Mouse (Mus musculus): ENCODE data around the gene Enpp3.

Gene Enpp3

DNA sequence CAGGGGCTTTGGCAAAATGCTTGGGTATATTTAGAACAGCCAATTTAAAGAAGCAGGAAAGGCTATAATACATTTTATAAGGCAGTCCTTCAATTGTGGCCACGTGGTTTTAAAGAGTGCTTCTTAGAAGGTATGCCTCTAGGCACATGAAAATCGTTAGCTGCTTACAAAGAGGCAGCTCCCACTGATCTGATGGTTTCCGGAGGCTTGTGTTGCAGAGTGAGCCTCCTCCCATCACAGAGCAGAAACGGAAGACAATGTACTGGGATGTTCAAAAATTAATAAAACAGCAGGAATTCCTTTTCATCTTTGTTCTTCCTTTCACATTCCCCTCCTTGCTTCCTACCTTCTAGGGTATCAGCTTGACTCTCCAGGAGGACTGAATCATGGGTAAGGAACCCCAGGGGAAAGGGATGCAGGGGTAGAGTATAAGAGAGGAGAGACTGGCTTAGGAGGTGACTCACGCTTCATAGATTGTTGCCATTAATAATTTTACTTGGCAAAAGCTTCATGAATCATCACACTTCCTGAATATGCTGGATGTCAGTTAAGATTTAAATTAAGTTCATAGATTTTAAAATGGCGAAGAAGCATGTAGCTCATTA, 77.4 kb downstream of the Enpp3 start:
- no peak for DNase-seq (ENCODE audit: low spot score in 2 of 2)

DNA sequence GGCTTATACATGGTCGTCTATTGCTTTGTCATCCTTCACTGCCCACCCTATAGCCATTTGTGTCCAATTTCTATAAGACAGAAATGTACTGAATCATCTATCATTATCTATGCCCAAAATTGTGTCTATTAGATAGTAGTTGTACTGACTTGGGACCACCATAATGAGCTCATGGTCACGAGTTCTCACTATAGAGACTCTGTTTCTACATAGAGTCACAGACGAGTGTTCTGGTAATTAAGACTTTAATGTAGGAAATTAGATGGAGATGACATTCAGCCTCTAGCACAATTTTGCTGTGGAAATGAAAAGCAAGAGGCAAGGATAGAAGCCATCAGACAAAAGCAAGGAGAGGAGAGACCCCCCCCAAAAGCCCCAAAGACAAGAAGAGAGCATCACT, 78.0 kb downstream of the Enpp3 start:
- DNase-seq (ENCODE audit: low spot score in 2 of 2), result no peak

DNA sequence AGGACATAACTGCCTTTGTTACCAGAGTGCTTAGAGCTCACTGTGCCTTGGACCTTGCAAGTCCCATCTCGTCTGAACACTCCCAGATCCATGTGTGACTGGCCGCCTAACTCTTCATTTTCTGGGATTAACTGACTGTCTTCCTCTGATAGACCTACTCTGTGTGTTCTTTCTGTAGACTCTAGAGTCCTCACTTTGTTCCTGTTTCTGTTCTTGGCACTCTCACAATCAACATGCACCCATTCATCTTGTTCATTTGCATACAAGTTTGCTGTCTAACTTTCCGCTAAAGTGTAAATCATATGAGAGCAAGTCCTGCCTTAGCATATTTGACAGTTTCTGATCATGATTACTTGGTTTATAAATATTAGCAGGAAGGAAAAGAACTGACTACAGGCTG, 79.4 kb downstream of the Enpp3 start:
- DNase-seq (ENCODE audit: low spot score in 2 of 2), result no peak

DNA sequence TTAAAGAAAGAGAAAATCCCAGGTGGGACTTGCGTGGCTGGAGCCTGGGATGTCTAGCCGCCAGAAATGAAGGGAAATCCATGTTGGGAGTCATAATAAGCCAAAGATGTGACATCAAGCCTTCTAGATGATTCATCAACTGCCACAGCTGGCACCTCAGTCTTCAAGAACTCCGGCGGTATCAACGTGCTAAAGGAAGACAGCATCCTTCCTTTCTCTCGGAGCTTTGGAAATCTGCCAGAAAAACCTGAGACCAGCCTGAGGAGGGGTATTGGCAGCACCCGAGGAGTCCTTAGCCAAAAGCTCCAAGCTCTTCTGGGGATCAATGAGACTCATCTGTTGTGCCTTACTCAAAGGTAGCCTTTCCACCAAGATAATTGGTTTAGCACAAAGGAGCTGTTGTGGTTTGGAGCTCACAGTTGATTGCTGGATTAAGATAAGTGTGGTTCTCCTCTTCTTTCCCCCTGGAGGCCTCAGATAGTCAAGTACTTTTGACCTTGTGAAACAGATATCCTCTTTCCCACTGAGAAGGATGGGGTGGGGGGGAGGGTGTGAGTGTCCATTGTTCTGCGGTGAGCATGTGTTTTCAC, 84.2 kb downstream of the Enpp3 start:
- DNase-seq (ENCODE audit: low spot score in 2 of 2), result no peak

DNA sequence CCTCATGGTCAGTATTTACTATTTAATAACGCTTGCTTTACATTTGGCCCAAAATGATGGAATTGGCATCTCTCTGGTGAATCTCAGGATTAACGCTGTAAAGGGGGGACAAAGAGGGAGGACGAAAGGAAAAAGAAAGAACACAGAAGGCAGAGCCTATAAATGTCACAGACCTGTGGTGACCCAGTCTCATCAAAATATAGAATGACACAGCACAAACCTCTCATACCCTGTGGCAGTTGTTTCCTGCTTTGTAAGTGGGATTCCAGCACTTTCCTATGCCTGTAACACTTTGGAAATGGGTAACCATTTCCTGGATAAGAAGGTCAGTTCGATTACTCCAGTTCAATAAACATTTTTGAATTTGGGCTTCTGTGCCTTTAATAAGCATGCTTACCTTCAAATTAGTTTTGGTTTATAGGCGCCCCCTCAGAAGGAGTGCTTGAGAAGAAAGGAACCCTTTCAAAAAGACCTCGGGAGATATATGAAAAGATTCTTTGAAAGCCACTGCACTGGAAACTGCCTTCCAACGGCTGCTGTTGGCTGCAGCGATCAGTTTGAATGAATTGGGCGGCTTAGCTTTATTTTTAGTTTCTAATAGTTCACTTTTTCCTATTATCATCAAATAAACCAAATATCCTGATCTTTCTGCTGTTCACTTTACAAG, 87.6 kb downstream of the Enpp3 start:
- DNase-seq (ENCODE audit: low spot score in 2 of 2), result no peak

DNA sequence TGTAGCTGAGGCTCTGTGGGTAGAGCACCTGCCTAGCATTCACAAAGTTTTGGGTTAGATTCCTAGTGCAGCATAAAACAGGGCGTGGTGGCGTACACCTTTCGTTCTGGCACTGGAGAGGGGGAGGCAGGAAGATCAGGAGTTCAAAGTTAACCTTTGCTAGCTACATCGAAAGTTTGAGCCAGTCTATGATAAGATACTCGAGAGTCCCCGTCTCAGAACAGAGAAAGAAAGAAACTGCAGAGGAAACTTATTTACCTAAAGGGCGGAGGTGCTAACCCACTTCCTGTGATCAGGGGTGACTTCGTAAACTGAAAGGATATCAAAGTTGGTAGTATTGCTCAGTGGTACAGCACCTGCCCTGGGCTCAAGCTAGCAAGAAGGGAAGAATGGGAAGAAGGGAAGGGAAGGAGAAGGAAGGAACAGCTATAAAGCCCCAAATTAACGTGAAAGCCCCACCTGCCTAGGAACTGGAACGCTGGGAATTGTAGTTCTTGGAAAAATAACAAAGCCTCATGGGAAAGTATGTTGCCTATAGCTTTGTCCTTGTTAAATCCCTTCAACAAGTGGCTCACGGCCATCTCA, 88.3 kb downstream of the Enpp3 start:
- no peak for DNase-seq (ENCODE audit: low spot score in 2 of 2)

DNA sequence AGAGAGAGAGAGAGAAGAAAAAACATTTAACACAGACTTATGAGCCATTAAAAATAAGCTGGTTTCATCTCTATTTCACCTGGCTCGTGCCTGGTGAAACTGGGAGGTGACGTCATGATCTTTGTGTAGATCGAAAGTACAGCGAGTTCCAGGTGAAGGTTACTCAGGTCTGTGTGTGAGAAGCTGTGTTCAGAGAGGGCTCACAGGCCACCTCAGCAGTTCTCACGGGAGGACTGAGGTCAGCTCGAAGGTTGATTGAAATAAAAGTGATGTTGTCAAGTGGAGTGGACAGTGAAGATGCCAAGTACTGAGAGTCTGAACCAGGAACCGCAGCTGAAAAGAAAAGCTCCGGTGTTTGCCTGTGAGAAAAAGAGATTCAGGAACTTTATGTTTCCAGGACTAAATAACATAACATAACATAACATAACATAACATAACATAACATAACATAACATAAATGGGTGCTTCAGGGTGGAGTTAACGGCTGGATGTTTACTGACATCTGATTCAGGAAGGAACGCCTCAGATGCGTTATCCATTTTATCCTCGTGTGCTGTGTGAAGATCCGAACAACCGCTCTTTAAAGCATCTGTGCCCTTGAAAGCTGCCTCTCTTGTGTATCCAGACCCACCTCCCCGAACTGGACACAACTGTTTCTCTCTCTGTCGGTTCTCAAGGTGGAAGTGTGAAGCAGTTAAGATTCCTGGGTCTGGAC, 88.9 kb downstream of the Enpp3 start:
- no peak for DNase-seq (ENCODE audit: low spot score in 2 of 2)

DNA sequence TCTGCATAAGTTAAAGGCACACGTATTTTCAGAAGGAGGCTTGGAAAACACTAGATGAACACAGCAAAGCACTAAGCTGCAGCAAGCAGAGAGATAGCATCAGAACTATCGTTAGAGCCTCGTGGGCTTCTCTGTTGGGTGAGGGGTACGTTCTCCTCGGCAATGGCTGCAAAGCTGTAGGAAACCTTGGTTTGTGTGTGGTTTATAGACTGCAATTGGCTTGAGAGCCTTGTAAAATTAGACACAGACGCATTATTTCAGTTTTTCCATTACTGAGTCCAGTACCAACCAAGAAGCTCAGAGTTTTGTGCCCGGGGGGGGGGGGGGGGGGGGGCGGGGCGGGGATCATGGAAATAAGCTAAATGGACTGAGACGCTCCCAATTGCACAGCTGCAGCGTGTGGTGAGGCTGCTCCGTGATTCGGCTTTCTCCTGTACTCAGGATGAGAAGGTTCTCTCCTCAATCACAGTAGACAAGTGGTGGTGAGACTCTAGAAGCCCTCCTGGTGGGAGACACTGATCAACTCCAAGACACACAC, 99.6 kb downstream of the Enpp3 start:
- no peak for DNase-seq (ENCODE audit: low spot score in 2 of 2)

DNA sequence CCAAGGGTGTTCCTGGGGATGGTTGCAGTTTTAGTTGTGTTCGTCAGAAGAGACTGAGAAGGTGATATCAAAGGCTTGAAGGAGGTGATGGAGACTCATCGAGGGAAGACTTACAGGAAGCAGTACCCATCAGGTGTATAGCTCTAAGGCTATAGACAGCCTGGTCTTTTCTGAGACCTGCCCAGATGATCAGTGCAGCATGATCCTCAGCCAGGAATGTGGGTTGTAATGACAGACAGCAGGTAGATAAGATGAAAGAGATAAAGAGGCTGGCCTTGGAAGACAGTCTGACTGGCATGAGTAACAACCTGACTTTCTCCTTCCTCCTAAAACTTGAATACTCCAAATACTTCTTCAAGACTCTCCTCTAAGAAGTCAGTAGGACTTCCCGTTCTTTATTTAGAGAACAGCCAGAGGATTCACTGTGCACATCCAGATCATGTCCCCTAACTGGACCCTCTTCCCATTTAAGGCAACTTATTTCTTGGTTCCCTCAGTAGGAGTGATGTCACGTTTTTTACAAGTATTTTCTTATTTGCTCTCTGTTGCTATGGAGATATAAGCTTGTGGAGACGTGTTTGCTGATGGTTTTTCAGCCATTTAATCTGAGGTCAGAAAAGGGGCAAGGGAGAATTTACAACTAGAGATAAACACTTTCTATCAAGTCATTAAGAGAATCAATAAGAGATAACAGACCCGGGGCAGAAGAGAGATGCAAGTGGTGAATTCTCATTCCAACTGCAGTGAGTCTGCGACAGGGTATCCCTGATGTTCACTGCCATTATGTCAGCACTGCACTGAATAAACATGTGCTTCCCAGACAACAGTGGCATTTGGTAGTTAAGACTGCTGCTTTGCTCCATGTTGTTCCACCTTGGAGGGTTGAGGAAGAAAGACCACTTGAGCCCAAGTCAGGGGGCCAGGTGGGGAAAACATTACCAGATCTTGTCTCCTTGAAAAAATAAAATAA, 101.1 kb downstream of the Enpp3 start:
- no peak for DNase-seq (ENCODE audit: low spot score in 2 of 2)

DNA sequence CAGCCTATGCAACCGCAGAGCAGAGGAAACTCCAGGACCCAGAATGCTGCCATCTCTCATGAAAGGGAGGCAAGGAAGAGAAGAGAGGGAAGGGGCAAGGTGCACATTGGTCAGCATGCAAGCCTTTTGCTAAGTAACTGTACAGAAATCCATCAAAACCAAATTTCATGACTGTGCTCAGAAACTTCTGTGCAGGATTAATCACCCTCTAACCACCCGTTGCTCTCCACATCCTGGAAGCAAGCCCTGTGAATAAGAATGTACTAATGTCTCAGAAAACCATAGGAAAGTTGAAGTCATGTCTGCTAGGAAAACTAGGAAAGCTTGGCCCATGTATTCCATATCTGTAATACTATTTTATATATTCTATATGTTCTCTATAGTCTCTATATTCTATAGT, 103.5 kb downstream of the Enpp3 start:
- no peak for DNase-seq (ENCODE audit: low spot score in 2 of 2)

DNA sequence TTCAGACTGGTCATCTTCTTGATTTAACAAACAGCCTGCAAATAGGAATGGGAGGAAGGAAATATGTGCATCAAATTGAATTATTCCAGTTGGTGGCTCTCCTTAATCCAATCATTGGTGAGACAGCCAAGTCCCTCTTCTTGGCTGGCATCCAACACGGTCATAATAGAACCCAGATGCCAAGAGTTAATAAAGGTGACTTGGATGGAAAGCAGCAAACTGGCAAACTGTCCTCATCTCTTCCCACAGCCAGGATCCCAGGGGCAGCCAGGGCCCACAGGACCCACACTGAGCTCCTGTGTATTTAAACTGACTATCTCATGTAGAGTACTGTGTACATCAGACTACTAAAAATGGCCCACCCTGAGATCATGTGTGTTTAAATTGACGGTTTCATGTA, 104.2 kb downstream of the Enpp3 start:
- no peak for DNase-seq (ENCODE audit: low spot score in 2 of 2)

DNA sequence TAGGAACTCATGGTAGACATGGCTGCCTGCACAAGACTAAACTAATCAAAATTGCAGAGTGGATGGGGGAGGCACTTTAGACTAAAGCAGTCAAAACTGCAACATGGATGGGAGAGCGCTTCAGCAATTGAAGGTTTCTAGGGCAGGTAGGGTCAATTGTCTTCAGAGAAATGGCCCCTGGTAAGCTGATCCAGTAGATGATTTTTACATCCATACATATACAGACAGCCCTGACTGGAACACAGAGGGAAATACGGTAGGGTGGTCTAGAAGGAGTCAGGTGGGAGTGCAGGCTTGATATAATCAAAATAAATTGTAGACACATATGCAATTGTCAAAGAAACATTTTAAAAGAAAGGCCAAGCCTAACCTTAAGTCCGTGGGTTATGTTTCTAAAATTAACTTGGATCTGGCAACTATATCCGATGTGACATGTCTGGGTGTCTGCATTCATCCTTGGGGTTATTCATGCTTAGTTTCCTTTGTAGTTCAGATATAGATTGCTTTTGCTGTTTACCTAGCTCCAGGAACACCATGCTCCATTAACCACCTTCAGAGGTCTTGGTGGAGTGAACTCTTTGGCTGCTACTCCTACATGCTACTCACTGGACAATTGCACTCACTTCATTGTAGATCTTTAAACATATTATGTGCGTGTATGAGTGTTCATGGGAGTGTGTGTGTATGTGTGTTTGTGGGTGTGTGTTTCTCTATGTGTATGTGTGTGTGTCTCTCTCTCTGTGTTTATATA, 107.4 kb downstream of the Enpp3 start:
- DNase-seq (ENCODE audit: low spot score in 2 of 2), result no peak

DNA sequence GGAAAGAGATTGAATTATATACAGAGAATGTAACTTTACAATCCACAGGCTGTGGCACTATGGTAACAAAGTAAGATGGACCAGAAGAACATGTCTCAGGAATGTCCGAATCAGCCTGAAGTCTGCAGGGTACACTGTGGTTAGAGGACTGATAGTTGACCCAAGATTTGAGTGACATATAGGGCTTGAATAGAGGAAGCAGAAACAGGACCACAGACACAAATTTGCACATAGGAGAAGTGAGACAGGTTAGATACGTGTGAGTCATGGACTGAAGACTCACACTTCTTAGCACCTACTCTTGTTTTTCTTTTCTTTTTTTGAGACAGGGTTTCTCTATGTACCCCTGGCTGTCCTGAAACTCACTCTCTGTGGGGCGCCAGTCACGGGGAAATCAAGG, 115.1 kb downstream of the Enpp3 start:
- DNase-seq (ENCODE audit: low spot score in 2 of 2), result no peak

DNA sequence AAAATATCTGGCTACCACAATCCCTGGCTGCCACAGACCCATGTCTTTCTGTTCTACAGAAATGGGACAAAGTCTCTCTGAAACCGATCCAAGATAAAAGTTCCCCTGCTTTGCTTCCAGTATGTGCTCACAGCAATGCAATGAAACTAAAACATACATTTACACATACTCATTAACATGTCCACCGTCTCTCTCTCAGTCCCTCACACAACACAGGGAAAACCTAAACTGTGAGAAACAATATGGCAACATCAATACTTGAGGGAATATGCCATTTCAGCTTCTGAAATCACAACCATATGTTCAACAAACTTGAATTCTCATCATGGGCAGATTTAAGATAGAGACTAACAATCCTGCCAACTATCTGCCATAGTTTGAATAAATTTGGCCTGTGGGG, 117.4 kb downstream of the Enpp3 start:
- DNase-seq (ENCODE audit: low spot score in 2 of 2), result no peak
